Mouse (Mus musculus) embryonic facial prominence, embryonic 13.5 days (tissue): ENCODE results near the gene Vkorc1. TPM values are rescaled to one million over a fixed set of nuclear protein-coding genes. Genes with fewer than 3 reads are reported as not detected.

Source experiments
- ATAC-seq: fragments of 200-750 bp; cut with Nextera tagmentation; 2 replicates; pipeline ENCODE4 v1.8.0; 2017; ENCODE audit warnings: low read depth; ENCODE audit not compliant: insufficient number of reproducible peaks, insufficient read depth, low FRiP score, low TSS enrichment
- H3K27ac ChIP-seq: fragments of 300-500 bp; sonication (generic); 2 replicates; pipeline ENCODE4 v1.5.1; 2015; ENCODE audit warnings: moderate library complexity, mild to moderate bottlenecking, inconsistent platforms
- H3K27me3 ChIP-seq: fragments of 300-500 bp; sonication (generic); 2 replicates; pipeline ENCODE4 v1.6.1; 2015; ENCODE audit warnings: mild to moderate bottlenecking, inconsistent platforms
- H3K36me3 ChIP-seq: fragments of 300-500 bp; sonication (generic); 2 replicates; pipeline ENCODE4 v1.6.1; 2015; ENCODE audit warnings: mild to moderate bottlenecking, inconsistent platforms
- H3K4me1 ChIP-seq: fragments of 300-500 bp; sonication (generic); 2 replicates; pipeline ENCODE4 v1.6.1; 2015; ENCODE audit warnings: inconsistent platforms
- H3K4me2 ChIP-seq: fragments of 300-500 bp; sonication (generic); 2 replicates; pipeline ENCODE4 v1.6.1; 2015; ENCODE audit warnings: moderate library complexity, mild to moderate bottlenecking, inconsistent platforms
- H3K4me3 ChIP-seq: fragments of 300-500 bp; sonication (generic); 2 replicates; pipeline ENCODE4 v1.5.1; 2015; ENCODE audit warnings: mild to moderate bottlenecking, inconsistent platforms
- H3K9ac ChIP-seq: fragments of 300-500 bp; sonication (generic); 2 replicates; pipeline ENCODE4 v1.6.1; 2015; ENCODE audit warnings: mild to moderate bottlenecking, inconsistent platforms
- H3K9me3 ChIP-seq: fragments of 300-500 bp; sonication (generic); 2 replicates; pipeline ENCODE4 v1.6.1; 2016; ENCODE audit warnings: inconsistent platforms
- WGBS: fragments of 180-500 bp; shearing (Covaris S2); methylation state at CpG from one replicate; pipeline ENCODE4 v1.1.7; 2015; ENCODE audit warnings: mixed read lengths; 5-methylcytosine and 5-hydroxymethylcytosine counted together
- polyA plus RNA-seq: library from polyadenylated mRNA; unstranded; fragments of >200 nt; fragmentation: Nextera tagmentation; extraction: Ambion mirVana; gene quantifications from 2 replicates; pipeline ENCODE4 v1.2.1, GENCODE M21; 2015

Gene Vkorc1
- polyA plus RNA-seq, 1 experiment from 2014 or later = 136 TPM

DNA sequence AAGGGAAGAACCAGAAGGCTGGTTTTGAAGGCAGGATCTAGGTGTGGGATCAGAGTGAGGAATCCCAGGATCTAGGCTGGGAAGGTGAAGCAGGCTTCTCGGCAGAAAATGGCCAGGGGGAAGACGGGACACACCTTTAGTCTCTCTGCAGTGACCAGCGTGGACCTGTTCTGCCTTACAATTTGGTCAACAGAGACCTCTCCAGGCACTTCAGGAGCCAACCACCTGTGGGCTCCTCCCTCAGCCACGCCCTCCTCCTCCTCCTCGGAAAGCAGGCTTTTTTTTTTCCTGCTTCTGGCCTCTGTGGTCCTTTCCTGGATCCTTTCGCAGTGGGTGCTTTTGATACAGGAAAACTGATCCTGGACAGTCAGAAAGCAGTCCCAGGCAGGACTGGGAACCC lies 34.5 kb upstream of the Vkorc1 start, which contains the start of gene Prss8:
Prss8 (minus strand) TSS at position 182 of the 400 bp plus-strand sequence.
- H3K9me3 ChIP-seq = no peaks in the 10 kb centered on the region
- no peak for ATAC-seq
- peaks cover 35% of the 10 kb centered on the region for H3K4me1 ChIP-seq
- peaks cover 22% of the 10 kb centered on the region for H3K36me3 ChIP-seq
- WGBS = 6% methylated on average over 6 of the region's 6 CpGs
- peak within 1 kb of the TSS; percentile 22; the same call in 1 of the 2 replicates for H3K27ac ChIP-seq
- peak within 1 kb of the TSS; percentile 70 for H3K9ac ChIP-seq
- H3K4me3 ChIP-seq = peak within 1 kb of the TSS; percentile 43
- peaks cover 32% of the 10 kb centered on the region for H3K27me3 ChIP-seq
- H3K4me2 ChIP-seq = peak within 1 kb of the TSS; percentile 60

DNA sequence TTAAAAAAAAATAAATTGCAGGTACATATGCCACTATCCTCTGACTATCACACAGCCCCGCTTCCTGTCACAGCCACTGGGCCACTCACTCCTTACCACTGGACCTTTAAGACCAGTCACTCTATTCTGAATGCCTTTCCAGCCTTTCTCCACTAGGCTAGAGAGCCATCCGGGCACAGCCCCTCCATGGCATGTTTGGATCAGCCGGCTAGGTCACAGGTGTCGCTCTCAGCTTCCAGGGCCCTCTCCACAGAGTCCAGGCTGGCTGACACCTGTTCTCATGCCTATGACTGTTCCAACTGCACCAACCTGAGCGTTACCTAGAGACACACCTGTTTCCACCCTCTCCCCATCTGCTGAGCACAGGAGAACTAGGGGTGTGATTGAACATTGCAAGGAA lies 33.2 kb upstream of the Vkorc1 start:
- 53% methylated on average over 5 of the region's 5 CpGs for WGBS
- ATAC-seq = no peak
- Histone ChIP-seq H3K4me3 (peak overlapping the region; percentile 43), H3K9me3 (no peaks in the 10 kb centered on the region), H3K9ac (peak overlapping the region; percentile 70; the same call in 1 of the 2 replicates), H3K27me3 (peaks cover 32% of the 10 kb centered on the region), H3K4me2 (peak overlapping the region; percentile 60), H3K4me1 (peaks cover 28% of the 10 kb centered on the region), H3K36me3 (peaks cover 35% of the 10 kb centered on the region), H3K27ac (no peak overlapping the region)

DNA sequence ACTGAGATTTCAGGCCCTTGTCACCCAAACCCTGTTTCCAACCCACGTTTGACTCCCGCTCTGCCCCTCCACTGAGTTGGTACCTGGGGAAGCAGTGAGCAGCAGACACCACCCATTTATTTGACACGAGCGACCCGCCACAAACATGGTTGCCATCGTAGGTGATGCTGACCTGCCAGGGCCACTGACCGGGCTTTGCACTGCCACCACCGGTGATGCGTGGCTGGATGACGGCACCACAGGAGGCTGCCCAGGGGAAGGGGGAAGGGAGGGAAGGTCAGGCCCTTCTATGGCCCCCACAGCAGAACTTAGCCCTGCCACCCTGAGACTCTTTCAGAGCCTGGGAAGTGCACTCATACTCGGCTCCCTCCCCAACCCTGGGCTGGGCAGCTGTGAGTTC lies 32.3 kb upstream of the Vkorc1 start:
- Histone ChIP-seq H3K27ac (no peak overlapping the region), H3K36me3 (peaks cover 43% of the 10 kb centered on the region), H3K4me2 (peak overlapping the region; percentile 60; the same call in 1 of the 2 replicates), H3K9me3 (no peaks in the 10 kb centered on the region), H3K9ac (no peak overlapping the region), H3K4me3 (no peak overlapping the region), H3K27me3 (peaks cover 32% of the 10 kb centered on the region), H3K4me1 (peaks cover 28% of the 10 kb centered on the region)
- no peak for ATAC-seq
- whole genome bisulfite sequencing = 82% methylated on average over 11 of the region's 11 CpGs

DNA sequence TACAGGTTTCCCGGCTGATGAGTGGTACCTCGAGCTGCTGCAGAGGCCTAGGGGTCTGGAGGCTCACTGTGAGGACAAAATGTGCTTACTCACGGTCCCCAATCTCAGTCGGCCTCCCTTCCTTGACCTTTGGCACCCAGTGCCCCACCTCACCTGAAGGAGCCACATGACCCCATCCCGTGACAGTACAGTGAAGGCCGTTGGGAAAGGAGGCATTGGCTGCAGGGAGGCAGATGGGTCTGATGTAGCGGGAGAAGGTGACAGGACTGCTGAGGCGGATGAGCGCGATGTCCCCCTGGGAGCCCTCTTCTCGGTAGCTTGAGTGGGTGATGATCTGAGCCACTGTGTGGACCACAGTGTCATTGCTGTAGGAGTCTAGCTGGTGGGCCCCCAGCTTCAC lies 31.4 kb upstream of the Vkorc1 start:
- H3K36me3 ChIP-seq = peaks cover 52% of the 10 kb centered on the region
- H3K9me3 ChIP-seq = no peaks in the 10 kb centered on the region
- no peak for ATAC-seq
- WGBS = 83% methylated on average over 11 of the region's 11 CpGs
- no peak overlapping the region for H3K4me3 ChIP-seq
- H3K27me3 ChIP-seq = peaks cover 32% of the 10 kb centered on the region
- H3K4me2 ChIP-seq = no peak overlapping the region
- H3K9ac ChIP-seq = no peak overlapping the region
- peaks cover 23% of the 10 kb centered on the region for H3K4me1 ChIP-seq
- H3K27ac ChIP-seq = no peak overlapping the region

DNA sequence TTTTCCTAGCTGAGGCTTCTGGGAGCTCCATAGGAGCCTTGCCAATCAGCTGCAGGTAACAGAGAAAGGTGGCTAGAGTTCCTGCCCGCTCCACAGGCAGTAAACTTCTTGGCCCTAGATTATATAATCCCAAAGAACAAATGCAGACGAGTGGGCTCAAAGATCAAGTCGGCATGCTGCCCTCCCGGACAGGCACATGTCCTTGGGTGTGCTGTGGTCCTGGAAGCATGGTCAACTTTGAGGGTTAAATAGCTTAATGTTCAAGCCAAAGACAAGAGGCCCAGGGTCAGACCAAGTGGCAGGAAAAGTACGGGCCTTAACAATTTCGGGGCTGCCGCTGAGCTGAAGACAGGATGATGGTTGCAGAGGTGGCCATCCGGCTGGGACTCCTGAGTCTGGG lies 30.6 kb upstream of the Vkorc1 start:
- Histone ChIP-seq H3K4me3 (no peak overlapping the region), H3K4me1 (peaks cover 16% of the 10 kb centered on the region), H3K27me3 (peaks cover 32% of the 10 kb centered on the region), H3K9me3 (no peaks in the 10 kb centered on the region), H3K9ac (no peak overlapping the region), H3K36me3 (peaks cover 56% of the 10 kb centered on the region), H3K27ac (peak overlapping the region; percentile 68), H3K4me2 (no peak overlapping the region)
- 84% methylated on average over 8 of the region's 8 CpGs for WGBS
- no peak for ATAC-seq

DNA sequence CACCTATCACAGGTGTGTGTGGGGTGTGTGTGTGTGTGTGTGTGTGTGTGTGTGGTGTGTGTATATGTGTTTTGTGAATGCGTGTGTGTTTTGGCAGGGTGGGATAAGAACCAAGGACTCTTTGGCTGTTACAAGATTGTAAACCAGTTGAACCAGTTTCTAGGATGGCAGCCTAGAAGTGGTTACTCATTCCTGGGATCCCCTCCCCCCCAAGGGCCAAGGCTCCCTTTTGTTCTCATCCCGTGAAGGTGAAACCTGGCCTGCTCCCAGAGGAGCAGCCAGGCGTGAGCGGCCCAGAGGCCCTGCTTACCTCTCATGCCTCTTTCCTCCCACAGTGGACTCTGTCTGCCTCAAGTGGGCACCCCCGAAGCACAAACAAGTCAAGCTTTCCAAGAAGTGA lies 29.8 kb upstream of the Vkorc1 start:
- WGBS = 52% methylated on average over 5 of the region's 5 CpGs
- no peak overlapping the region for H3K9ac ChIP-seq
- ATAC-seq = no peak
- H3K4me1 ChIP-seq = peaks cover 16% of the 10 kb centered on the region
- H3K27me3 ChIP-seq = peaks cover 27% of the 10 kb centered on the region
- no peaks in the 10 kb centered on the region for H3K9me3 ChIP-seq
- H3K36me3 ChIP-seq = peaks cover 64% of the 10 kb centered on the region
- H3K27ac ChIP-seq = peak overlapping the region; percentile 68
- no peak overlapping the region for H3K4me2 ChIP-seq
- H3K4me3 ChIP-seq = no peak overlapping the region

DNA sequence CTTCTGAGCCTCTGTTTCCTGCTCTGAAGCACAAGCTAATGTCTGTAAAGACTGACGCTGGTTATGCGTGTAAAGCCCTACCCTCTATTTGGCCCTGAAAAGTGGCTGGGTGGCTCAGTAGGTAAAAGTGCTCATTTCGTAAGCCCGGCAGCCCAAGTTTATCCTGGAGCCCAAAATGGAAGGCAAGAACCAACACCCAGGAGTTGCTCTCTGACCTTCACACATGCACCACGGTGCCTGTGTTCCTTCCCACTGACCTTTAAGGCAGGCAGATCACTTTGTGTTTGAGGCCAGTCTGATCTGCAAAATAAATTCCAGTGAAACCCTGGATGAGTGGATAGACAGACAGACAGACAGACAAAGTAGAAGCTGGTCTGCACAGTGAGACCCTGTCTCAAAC lies 28.3 kb upstream of the Vkorc1 start:
- 75% methylated on average over 5 of the region's 5 CpGs for WGBS
- H3K27ac ChIP-seq = no peak overlapping the region
- H3K36me3 ChIP-seq = peaks cover 69% of the 10 kb centered on the region
- H3K4me2 ChIP-seq = no peak overlapping the region
- H3K4me3 ChIP-seq = no peak overlapping the region
- no peak overlapping the region for H3K9ac ChIP-seq
- H3K4me1 ChIP-seq = peaks cover 6% of the 10 kb centered on the region; the same call in 1 of the 2 replicates
- peaks cover 11% of the 10 kb centered on the region for H3K27me3 ChIP-seq
- no peak for ATAC-seq
- no peaks in the 10 kb centered on the region for H3K9me3 ChIP-seq

DNA sequence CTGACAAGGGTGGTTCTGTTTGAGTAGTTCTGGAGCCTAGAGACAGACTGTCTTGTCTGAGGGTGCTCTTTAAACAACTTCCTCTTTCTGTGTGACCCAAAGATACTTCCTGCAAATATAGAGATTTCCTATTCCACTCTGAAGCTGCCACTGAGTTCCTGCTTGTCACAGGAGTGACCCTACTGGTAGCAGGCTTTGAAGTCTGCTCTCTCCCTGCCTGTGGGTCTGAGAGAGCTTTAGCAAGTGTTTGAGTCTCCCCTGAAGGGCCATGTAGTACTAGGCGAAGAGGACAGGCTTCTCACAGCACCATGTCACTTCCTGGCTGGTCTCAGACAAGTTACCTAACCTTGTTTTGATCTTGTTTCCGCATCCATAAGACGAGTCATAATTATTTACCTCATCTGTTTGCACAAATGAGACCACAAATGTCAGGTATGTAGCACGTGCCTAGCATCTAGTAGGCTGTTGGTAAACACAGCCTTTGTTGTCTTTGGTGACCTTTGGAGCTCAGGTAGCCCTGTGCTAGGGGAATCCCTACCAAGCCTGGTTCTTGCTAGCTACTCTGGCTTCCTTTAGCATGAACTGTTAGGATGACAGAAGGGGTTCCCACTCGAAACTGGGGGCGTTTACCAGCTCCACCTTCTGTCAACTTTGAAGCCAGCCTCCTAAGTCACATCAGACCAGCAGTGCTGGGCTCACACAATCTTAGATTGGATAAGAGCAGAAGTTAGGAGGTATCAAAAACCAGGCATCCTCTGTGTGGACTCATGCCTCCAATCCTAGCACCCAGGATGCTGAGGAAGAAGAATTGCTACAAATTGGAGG lies 27.2 kb upstream of the Vkorc1 start:
- H3K9me3 ChIP-seq = no peaks in the 10 kb centered on the region
- no peak overlapping the region for H3K4me2 ChIP-seq
- 82% methylated on average over 6 of the region's 6 CpGs for WGBS
- ATAC-seq = no peak
- no peak overlapping the region for H3K27ac ChIP-seq
- H3K4me1 ChIP-seq = peaks cover 6% of the 10 kb centered on the region; the same call in 1 of the 2 replicates
- H3K27me3 ChIP-seq = peaks cover 1% of the 10 kb centered on the region; the same call in 1 of the 2 replicates
- H3K4me3 ChIP-seq = no peak overlapping the region
- peaks cover 79% of the 10 kb centered on the region for H3K36me3 ChIP-seq
- no peak overlapping the region for H3K9ac ChIP-seq

DNA sequence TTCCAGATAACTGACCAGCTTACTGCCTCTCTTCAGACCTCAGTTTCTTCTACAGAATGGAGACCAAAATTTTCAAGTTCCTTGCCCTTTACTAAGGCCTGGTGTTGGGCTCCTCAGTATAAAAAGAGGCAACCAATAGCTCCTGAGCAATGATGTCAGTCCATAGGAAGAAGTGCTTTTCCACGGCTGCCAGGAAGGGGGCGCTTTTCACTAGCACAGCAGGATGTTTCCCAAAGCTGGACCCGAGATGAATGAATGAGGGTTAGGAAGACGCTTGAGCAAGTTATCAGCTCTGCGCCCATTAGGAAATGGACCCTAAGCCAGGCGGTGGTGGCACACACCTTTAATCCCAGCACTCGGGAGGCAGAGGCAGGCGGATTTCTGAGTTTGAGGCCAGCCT lies 26.1 kb upstream of the Vkorc1 start:
- Histone ChIP-seq H3K27me3 (no peaks in the 10 kb centered on the region), H3K27ac (no peak overlapping the region), H3K4me1 (peaks cover 6% of the 10 kb centered on the region; the same call in 1 of the 2 replicates), H3K36me3 (peaks cover 82% of the 10 kb centered on the region), H3K9ac (no peak overlapping the region), H3K9me3 (no peaks in the 10 kb centered on the region), H3K4me2 (no peak overlapping the region), H3K4me3 (no peak overlapping the region)
- WGBS = 70% methylated on average over 8 of the region's 8 CpGs
- ATAC-seq = no peak

DNA sequence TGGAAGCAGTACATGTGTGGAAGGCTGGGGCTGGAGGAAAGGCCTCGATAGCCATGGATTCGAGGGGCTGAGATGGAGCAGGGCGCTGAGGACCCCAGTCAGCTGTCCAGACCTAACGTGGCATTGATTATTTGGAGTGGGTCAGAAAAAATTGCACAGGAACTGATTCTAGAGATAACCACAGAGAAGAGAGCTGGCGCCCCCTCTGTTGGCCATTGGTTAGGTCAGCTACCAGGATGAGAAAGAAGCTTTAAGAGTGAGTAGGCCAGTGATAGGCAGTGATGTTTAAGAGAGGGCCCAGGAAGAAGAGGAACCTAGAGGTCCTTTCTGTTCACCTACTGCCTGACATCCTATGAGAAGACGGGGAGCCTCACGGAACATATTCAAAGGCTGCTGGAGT lies 23.9 kb upstream of the Vkorc1 start:
- no peaks in the 10 kb centered on the region for H3K9me3 ChIP-seq
- H3K9ac ChIP-seq = no peak overlapping the region
- no peak overlapping the region for H3K4me3 ChIP-seq
- no peaks in the 10 kb centered on the region for H3K4me1 ChIP-seq
- WGBS = 74% methylated on average over 7 of the region's 7 CpGs
- peaks cover 77% of the 10 kb centered on the region for H3K36me3 ChIP-seq
- no peak for ATAC-seq
- no peak overlapping the region for H3K27ac ChIP-seq
- no peak overlapping the region for H3K4me2 ChIP-seq
- H3K27me3 ChIP-seq = no peaks in the 10 kb centered on the region

DNA sequence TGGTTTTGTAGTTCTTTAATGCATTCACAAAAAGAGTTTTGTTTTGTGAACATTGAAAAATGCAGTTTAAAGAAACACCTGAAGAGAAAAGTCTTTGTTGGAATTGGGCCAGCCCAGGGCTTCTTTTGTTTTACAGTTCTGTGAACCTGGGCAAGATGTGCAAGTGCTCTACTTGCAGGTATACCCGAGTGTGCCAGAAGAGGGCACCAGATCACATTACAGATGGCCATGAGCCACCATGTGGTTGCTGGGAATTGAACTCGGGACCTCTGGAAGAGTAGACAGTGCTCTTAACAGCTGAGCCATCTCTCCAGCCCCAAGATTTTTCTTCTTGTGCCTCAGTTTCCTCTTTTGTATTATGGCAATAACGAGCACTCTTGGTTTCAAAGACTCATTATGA lies 22.8 kb upstream of the Vkorc1 start:
- no peaks in the 10 kb centered on the region for H3K27me3 ChIP-seq
- no peak for ATAC-seq
- no peak overlapping the region for H3K27ac ChIP-seq
- 54% methylated on average over 3 of the region's 3 CpGs for WGBS
- no peaks in the 10 kb centered on the region for H3K9me3 ChIP-seq
- H3K4me3 ChIP-seq = no peak overlapping the region
- H3K4me1 ChIP-seq = peaks cover 3% of the 10 kb centered on the region
- H3K36me3 ChIP-seq = peaks cover 67% of the 10 kb centered on the region
- no peak overlapping the region for H3K9ac ChIP-seq
- H3K4me2 ChIP-seq = no peak overlapping the region

DNA sequence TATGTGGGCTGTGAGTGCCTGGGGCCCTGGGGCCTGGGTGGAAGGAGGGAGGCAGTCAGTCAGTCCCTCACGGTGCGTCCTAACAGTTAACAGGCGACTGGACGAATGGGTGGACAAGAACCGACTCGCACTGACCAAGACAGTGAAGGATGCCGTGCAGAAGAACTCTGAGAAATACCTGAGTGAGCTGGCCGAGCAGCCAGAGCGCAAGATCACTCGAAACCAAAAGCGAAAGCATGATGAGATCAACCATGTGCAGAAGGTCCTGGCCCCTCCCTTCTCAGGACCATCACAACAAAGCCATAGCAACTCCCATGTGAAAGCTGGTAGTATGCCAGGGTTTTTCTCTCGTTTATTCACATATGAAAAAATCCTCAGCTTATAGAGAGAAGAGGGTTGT lies 19.9 kb upstream of the Vkorc1 start:
- no peaks in the 10 kb centered on the region for H3K9me3 ChIP-seq
- H3K27me3 ChIP-seq = no peaks in the 10 kb centered on the region
- H3K9ac ChIP-seq = no peak overlapping the region
- no peak for ATAC-seq
- no peak overlapping the region for H3K4me2 ChIP-seq
- no peak overlapping the region for H3K27ac ChIP-seq
- peaks cover 6% of the 10 kb centered on the region for H3K4me1 ChIP-seq
- no peak overlapping the region for H3K4me3 ChIP-seq
- WGBS = 87% methylated on average over 12 of the region's 12 CpGs
- H3K36me3 ChIP-seq = peaks cover 42% of the 10 kb centered on the region
